11 mouse cellular contexts compared by ENCODE assay signal in genomic region chr4:114361336-114361735, GRCm38 (mm10). TPM values are rescaled to one million over a fixed set of nuclear protein-coding genes. Genes with fewer than 3 reads are reported as not detected.
"Had no signal": no experiment of that assay in that cellular context is flagged by ENCODE, and none has a peak within 500 bp of the region (broad histone marks: within the 10 kb centered on the region; RNA-seq: fewer than 3 reads in every experiment).

No protein-coding gene starts in this region.

- DNase-seq: kidney, postnatal 10 days; kidney, postnatal 4 days; left cerebral cortex, postnatal 4 days; lung, adult 18-20 months; retina, postnatal 1 day; right cerebral cortex, postnatal 4 days; spleen, adult 18-20 months; thymus, adult 2 months; thymus, postnatal 25 days had no signal

- ATAC-seq: midbrain, embryonic 16.5 days had no signal

RNA-seq across cellular contexts. Expression of gene Trabd2b, which starts 45.2 kb away (rescaled TPM):
- total RNA-seq: megakaryocyte-erythroid progenitor cell, adult 5-6 weeks had no signal
